ENCODE assay signal across 10 mouse cellular contexts in genomic region chr8:13472284-13472683, GRCm38 (mm10). TPM values are rescaled to one million over a fixed set of nuclear protein-coding genes. Genes with fewer than 3 reads are reported as not detected.
DNase-seq lines count a peak whose midpoint lies in the region; ATAC-seq and TF ChIP-seq lines count a peak whose summit lies in the region.
"Had no signal": no experiment of that assay in that cellular context is flagged by ENCODE, and none has a peak within 500 bp of the region (broad histone marks: within the 10 kb centered on the region; RNA-seq: fewer than 3 reads in every experiment).

No protein-coding gene starts in this region.

- H3K4me3 ChIP-seq in heart, embryonic 16.5 days (ENCODE audit: low read length) = no peak overlapping the region
- no peak overlapping the region for H3K4me3 ChIP-seq in lung, embryonic 14.5 days (ENCODE audit: low read depth, low read length)
- H3K4me3 ChIP-seq in forebrain, embryonic 10.5 days = no peak overlapping the region

- H3K27ac ChIP-seq in heart, embryonic 16.5 days (ENCODE audit: low read length) = peak overlapping the region; percentile 92
- no peak overlapping the region for H3K27ac ChIP-seq in lung, embryonic 14.5 days (ENCODE audit: low read depth)
- H3K27ac ChIP-seq in forebrain, embryonic 10.5 days = no peak overlapping the region

- DNase-seq in adrenal gland, adult 2 months = peak; percentile 32
- DNase-seq in adrenal gland, adult 18-20 months (ENCODE audit: low spot score in 2 of 2) = no peak
- peak; percentile 42 for DNase-seq in embryo, embryonic 11 days
- DNase-seq in lung, embryonic 14.5 days = peak; percentile 75
- no peak for DNase-seq in forebrain, embryonic 10.5 days (ENCODE audit: extremely low spot score, low spot score)
- DNase-seq in right cerebral cortex, postnatal 25 days = no peak
- DNase-seq: forebrain, postnatal 0 days; left cerebral cortex, postnatal 4 days had no signal

- no peak overlapping the region for H3K4me2 ChIP-seq in heart, embryonic 16.5 days (ENCODE audit: low read depth, low read length)
- H3K4me2 ChIP-seq in lung, embryonic 14.5 days = no peak overlapping the region

- H3K9me3 ChIP-seq in heart, embryonic 16.5 days (replicated peaks; ENCODE audit: control insufficient read depth, low read length) = no peaks in the 10 kb centered on the region
- H3K9me3 ChIP-seq in lung, embryonic 14.5 days (ENCODE audit: low read depth, low read length) = no peaks in the 10 kb centered on the region
- no peaks in the 10 kb centered on the region for H3K9me3 ChIP-seq in forebrain, embryonic 10.5 days

- WGBS in heart, embryonic 16.5 days = 31% methylated on average over 7 of the region's 7 CpGs
- WGBS in lung, embryonic 14.5 days = 28% methylated on average over 7 of the region's 7 CpGs
- 86% methylated on average over 7 of the region's 7 CpGs for WGBS in forebrain, embryonic 10.5 days

- H3K9ac ChIP-seq in heart, embryonic 16.5 days (ENCODE audit: low read length) = peak overlapping the region; percentile 21; the same call in 1 of the 2 replicates
- H3K9ac ChIP-seq in lung, embryonic 14.5 days = no peak overlapping the region
- H3K9ac ChIP-seq: forebrain, postnatal 0 days had no signal

- no peak for TF ChIP-seq CTCF in lung, embryonic 14.5 days (IDR thresholded peaks at IDR 0.05; ENCODE audit: low read depth)

- peaks cover 74% of the 10 kb centered on the region for H3K36me3 ChIP-seq in heart, embryonic 16.5 days (ENCODE audit: control insufficient read depth, insufficient read depth)
- peaks cover 5% of the 10 kb centered on the region; the same call in 1 of the 2 replicates for H3K36me3 ChIP-seq in lung, embryonic 14.5 days (ENCODE audit: insufficient read depth)
- no peaks in the 10 kb centered on the region for H3K36me3 ChIP-seq in forebrain, embryonic 10.5 days (replicated peaks)

- H3K27me3 ChIP-seq in heart, embryonic 16.5 days (ENCODE audit: control insufficient read depth, insufficient read depth, low read length) = no peaks in the 10 kb centered on the region
- no peaks in the 10 kb centered on the region for H3K27me3 ChIP-seq in lung, embryonic 14.5 days (ENCODE audit: insufficient read depth, low read length)
- H3K27me3 ChIP-seq in forebrain, embryonic 10.5 days (ENCODE audit: poor library complexity, severe bottlenecking) = no peaks in the 10 kb centered on the region

- peaks cover 15% of the 10 kb centered on the region for H3K4me1 ChIP-seq in heart, embryonic 16.5 days (ENCODE audit: control insufficient read depth, insufficient read depth, low read length)
- H3K4me1 ChIP-seq in lung, embryonic 14.5 days (ENCODE audit: insufficient read depth) = no peaks in the 10 kb centered on the region
- H3K4me1 ChIP-seq in forebrain, embryonic 10.5 days = no peaks in the 10 kb centered on the region

- peak; percentile 95 for ATAC-seq in heart, embryonic 16.5 days (replicated peaks; ENCODE audit: extremely low read depth, insufficient read depth, low FRiP score)
- ATAC-seq in lung, embryonic 14.5 days (ENCODE audit: insufficient read depth) = peak; percentile 87
- ATAC-seq in monocyte, adult 5-6 weeks (replicated peaks; ENCODE audit: insufficient number of reproducible peaks, low FRiP score, low TSS enrichment, poor library complexity, severe bottlenecking) = no peak
- ATAC-seq: forebrain, postnatal 0 days had no signal

RNA-seq across cellular contexts. Expression of gene Gas6, which starts 22.0 kb away (rescaled TPM):
- 100 to 1,000 TPM; 127 to 450 TPM for total RNA-seq in adrenal gland, adult 2 months (2021)
- polyA plus RNA-seq in adrenal gland, adult 2 months (2012; rRNA removed) = 260 and 429 TPM in 2 replicates
- total RNA-seq in adrenal gland, adult 18-20 months (2021) = 100 to 1,000 TPM; 100 to 394 TPM
- 268 and 275 TPM in 2 replicates for polyA plus RNA-seq in heart, embryonic 16.5 days (2015; fragmentation: Nextera tagmentation; extraction: Ambion mirVana)
- polyA plus RNA-seq in lung, embryonic 14.5 days (2014; fragmentation: Nextera tagmentation; extraction: Ambion mirVana) = 43.5 and 47.1 TPM in 2 replicates
- 6.1 and 7.6 TPM in 2 replicates for polyA plus RNA-seq in forebrain, embryonic 10.5 days (2016; fragmentation: Nextera tagmentation; extraction: Ambion mirVana)
- total RNA-seq in monocyte, adult 5-6 weeks (2017) = 0.29 TPM in 1 of 3 replicates, not detected in the others

RNA-seq across cellular contexts. Expression of gene Tmem255b, which starts 37.3 kb away (rescaled TPM):
- total RNA-seq in adrenal gland, adult 2 months (2021) = 1 to 10 TPM in 1 of 2 experiments, under 1 TPM in 1; 0.49 to 1.4 TPM
- 3.2 and 5.7 TPM in 2 replicates for polyA plus RNA-seq in adrenal gland, adult 2 months (2012; rRNA removed)
- 1 to 10 TPM; 1.3 to 1.7 TPM for total RNA-seq in adrenal gland, adult 18-20 months (2021)
- polyA plus RNA-seq in heart, embryonic 16.5 days (2015; fragmentation: Nextera tagmentation; extraction: Ambion mirVana) = 2.3 and 3.1 TPM in 2 replicates
- polyA plus RNA-seq in lung, embryonic 14.5 days (2014; fragmentation: Nextera tagmentation; extraction: Ambion mirVana) = 0.59 and 0.95 TPM in 2 replicates
- 0.19 and 0.22 TPM in 2 replicates for polyA plus RNA-seq in forebrain, embryonic 10.5 days (2016; fragmentation: Nextera tagmentation; extraction: Ambion mirVana)
- total RNA-seq in monocyte, adult 5-6 weeks (2017) = not detected in 3 replicates

Comparison
In these comparisons a context has a peak if more than half of its experiments do, and no peak if none do; other contexts are left out.
1. DNase-seq: peak in adrenal gland, adult 2 months (single experiment), embryo, embryonic 11 days (single experiment) and lung, embryonic 14.5 days (single experiment); none in adrenal gland, adult 18-20 months (0 of 2), forebrain, embryonic 10.5 days (single experiment) and right cerebral cortex, postnatal 25 days (single experiment).